Mouse (Mus musculus): ENCODE results near the gene Slc22a4. TPM values are rescaled to one million over a fixed set of nuclear protein-coding genes. Genes with fewer than 3 reads are reported as not detected.

Slc22a4 gene
- polyA plus RNA-seq, 1 experiment from 2014 or later, result 3.4 TPM

DNA sequence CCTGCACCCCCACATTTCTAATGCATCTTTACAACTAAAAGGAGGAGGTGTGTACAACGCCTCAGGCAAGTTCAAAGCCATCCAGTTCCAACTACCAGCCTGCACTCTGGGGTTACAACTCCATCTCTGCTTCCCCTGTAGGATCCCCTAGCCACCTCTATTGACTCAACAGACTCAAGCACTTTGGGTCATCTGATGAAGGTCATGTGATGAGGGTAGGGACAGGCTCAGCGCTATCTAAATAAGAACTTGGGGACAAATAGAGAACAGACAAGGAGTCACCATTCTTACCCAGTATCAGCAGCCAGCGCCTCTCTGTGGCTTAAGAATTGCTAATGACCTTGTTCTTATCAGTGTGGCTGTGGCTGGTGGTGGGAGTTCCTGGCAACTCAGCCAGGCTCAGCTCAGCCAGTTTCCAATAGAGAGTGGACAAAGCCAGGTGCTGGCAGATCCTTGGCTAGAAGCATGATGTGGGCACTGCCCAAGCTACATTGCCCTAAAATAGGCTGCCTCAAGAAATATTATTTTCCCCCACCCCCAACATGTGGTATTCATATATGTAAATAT lies 36.6 kb upstream of the Slc22a4 start:
- H3K9me3 ChIP-seq, result no peaks in the 10 kb centered on the region
- H3K4me3 ChIP-seq, result no peak overlapping the region
- no peaks in the 10 kb centered on the region for H3K36me3 ChIP-seq
- DNase-seq (ENCODE audit: low spot score), result no peak
- peaks cover 58% of the 10 kb centered on the region for H3K27me3 ChIP-seq (ENCODE audit: insufficient read depth, poor library complexity, severe bottlenecking)
- peaks cover 61% of the 10 kb centered on the region for H3K4me1 ChIP-seq
- peak overlapping the region; percentile 44; the same call in 1 of the 2 replicates for H3K27ac ChIP-seq
- 39% methylated on average over 3 of the region's 3 CpGs for WGBS

DNA sequence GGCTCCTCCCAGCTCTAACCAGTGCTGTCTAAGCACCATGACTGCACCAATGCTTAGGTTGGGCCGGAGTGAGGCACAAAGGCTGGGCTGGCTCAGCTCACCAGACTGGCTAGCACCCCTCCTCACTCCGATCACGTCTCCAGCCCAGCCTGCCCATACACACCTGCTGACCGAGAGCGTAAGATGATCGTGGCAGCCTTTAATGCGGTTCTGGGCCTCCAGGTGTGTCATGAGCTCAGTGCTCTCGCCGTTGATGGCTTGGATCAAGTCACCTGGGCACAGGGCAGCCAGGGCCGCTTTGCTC lies 35.5 kb upstream of the Slc22a4 start:
- Histone ChIP-seq H3K4me3 (no peak overlapping the region), H3K4me1 (peaks cover 64% of the 10 kb centered on the region), H3K36me3 (no peaks in the 10 kb centered on the region), H3K9me3 (no peaks in the 10 kb centered on the region), H3K27ac (no peak overlapping the region), H3K27me3 (ENCODE audit: insufficient read depth, poor library complexity, severe bottlenecking) (peaks cover 51% of the 10 kb centered on the region)
- 87% methylated on average over 10 of the region's 10 CpGs for WGBS
- no peak for DNase-seq (ENCODE audit: low spot score)

DNA sequence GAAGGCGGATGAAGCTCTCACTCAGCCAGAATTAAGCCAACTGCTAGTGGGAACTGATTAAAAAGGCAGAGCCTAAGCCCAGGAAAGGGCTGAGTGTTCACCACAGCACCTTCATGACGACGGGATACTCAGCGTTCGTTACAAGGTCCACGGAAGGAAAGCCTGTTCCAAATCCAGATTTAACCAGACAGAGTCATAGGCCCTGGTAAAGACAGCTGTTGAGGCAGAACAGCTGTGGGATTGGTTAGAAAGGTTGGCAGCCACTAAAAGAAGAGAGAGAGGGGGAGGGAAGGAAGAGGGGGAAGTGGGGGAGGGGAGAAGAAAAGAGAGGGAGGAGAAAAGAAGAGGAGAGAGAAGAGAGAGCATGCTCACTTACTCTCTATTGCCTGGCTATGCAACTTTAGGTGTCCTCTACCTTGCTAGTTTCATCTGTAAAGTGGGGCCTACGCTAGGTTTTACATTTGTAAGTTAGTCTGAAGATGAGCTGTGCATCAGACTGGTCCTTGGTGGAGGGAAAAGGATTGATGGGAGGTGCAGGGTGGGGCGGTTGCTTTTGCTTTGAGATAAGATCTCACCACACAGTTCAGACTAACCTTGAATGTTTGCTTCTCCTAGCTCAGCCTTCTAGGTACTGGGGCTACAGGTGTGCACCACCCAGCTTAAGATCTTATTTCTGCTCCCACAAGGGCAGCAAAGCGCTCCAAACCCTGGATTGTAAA lies 35.0 kb upstream of the Slc22a4 start:
- Histone ChIP-seq H3K36me3 (no peaks in the 10 kb centered on the region), H3K9me3 (no peaks in the 10 kb centered on the region), H3K27ac (no peak overlapping the region; the same call in 1 of the 2 replicates), H3K4me1 (peaks cover 64% of the 10 kb centered on the region), H3K4me3 (no peak overlapping the region), H3K27me3 (ENCODE audit: insufficient read depth, poor library complexity, severe bottlenecking) (peaks cover 45% of the 10 kb centered on the region)
- WGBS, result 71% methylated on average over 9 of the region's 9 CpGs
- DNase-seq (ENCODE audit: low spot score), result no peak

DNA sequence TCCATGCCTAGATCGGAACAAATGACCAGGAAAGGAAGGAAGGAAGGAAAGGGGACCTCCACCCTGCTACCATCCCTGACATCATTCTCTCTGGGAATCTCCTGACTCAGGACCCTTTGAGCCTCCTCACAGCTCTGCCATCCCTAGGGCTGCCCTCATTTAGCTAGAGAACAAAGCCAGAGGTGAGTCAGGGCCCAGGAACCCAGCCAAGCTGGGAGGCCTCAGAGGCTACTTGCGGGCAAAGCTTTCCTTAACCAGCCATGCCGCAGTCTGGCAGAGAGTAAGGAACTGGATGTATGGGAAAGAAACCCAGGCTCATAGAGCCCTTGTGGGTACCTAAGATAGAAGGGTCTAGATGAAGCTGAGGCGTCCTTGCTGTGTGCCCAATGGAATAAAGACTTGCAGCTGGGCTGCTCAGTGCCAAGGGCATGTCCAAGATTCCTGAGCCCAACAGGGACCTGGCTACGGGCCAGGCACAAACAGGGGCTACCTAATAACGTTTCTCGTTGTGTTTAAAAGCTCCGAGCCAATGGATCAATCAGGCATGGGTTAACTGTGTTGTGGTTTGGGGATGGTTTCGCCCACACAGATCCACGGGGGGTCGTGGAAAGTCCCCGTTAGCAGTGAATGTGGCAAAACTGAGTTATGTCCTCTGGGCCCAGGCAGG lies 34.3 kb upstream of the Slc22a4 start:
- Histone ChIP-seq H3K4me3 (no peak overlapping the region), H3K36me3 (no peaks in the 10 kb centered on the region), H3K27ac (no peak overlapping the region; the same call in 1 of the 2 replicates), H3K4me1 (peaks cover 64% of the 10 kb centered on the region), H3K27me3 (ENCODE audit: insufficient read depth, poor library complexity, severe bottlenecking) (peaks cover 43% of the 10 kb centered on the region), H3K9me3 (no peaks in the 10 kb centered on the region)
- 82% methylated on average over 12 of the region's 12 CpGs for WGBS
- no peak for DNase-seq (ENCODE audit: low spot score)

DNA sequence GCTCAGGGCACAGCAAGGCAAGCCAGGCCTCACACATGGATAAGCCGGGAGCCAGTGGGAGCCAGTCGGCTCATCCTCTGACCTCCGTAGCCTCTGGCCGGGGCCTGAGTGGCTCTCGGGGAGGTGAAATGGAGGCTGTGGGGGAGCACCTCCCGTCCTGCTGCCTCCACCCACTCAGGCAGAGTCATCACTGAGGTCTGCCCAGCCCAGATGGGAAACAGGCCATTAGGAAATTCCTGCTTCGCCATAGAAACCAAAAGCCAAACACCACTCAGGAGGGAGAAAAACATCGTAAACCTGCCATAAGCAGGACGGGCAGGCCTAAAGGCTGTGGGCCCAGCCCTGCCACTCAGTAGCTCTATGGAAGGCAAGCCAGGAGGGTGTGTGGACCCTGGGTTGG lies 32.4 kb upstream of the Slc22a4 start:
- Histone ChIP-seq H3K27ac (peak overlapping the region; percentile 56; the same call in 1 of the 2 replicates), H3K4me3 (no peak overlapping the region), H3K9me3 (no peaks in the 10 kb centered on the region), H3K27me3 (ENCODE audit: insufficient read depth, poor library complexity, severe bottlenecking) (peaks cover 46% of the 10 kb centered on the region; the same call in 1 of the 2 replicates), H3K36me3 (no peaks in the 10 kb centered on the region), H3K4me1 (peaks cover 61% of the 10 kb centered on the region)
- DNase-seq (ENCODE audit: low spot score), result no peak
- 32% methylated on average over 9 of the region's 9 CpGs for WGBS

DNA sequence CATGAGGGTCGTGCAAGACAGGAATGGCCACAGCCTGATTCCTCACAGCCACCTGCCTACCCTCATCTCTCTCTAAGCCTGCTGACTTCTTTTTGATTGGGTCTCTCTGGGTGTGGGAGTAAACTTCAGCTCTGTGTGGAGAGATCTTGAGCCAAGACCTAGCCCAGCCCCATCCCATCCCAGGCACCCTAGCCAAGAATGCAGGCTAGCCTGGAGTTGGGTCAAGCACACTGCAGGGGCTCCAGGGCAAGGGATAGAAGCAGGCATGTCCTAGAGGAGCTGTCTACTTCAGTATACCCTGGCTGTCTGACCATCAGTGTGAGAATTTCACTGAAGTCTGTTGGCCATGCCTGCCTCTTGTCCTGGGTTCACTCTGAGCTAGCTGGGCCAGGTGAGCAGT lies 31.6 kb upstream of the Slc22a4 start:
- Histone ChIP-seq H3K9me3 (no peaks in the 10 kb centered on the region), H3K27me3 (ENCODE audit: insufficient read depth, poor library complexity, severe bottlenecking) (peaks cover 49% of the 10 kb centered on the region; the same call in 1 of the 2 replicates), H3K36me3 (no peaks in the 10 kb centered on the region), H3K27ac (0 out of 2 replicates have a peak overlapping the region, but pooled peaks have one; percentile 56), H3K4me3 (no peak overlapping the region), H3K4me1 (peaks cover 58% of the 10 kb centered on the region)
- DNase-seq (ENCODE audit: low spot score), result no peak
- 41% methylated on average over 1 of the region's 1 CpGs for WGBS

DNA sequence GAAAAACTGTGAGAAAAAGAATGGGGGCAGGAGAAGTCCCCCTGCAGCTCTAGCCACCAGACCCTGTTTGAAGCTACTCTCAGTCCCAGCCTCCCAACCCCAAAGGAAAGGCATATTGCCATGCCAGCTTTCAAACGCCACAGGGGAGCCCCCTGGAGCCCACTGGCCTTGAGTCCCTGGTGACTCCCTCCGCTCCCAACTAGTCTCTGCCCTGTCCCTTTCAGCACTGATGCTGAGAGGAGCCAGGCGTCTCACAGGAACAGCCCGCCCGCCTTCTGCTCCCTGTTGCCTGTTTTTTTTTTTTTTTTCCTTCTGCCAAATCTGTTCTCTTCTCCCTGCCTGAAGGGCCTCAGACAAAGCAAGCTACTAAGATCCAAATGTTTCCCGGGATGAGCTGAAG lies 30.8 kb upstream of the Slc22a4 start:
- H3K36me3 ChIP-seq, result no peaks in the 10 kb centered on the region
- peak overlapping the region; percentile 38; the same call in 1 of the 2 replicates for H3K27ac ChIP-seq
- H3K27me3 ChIP-seq (ENCODE audit: insufficient read depth, poor library complexity, severe bottlenecking), result peaks cover 46% of the 10 kb centered on the region; the same call in 1 of the 2 replicates
- DNase-seq (ENCODE audit: low spot score), result no peak
- H3K4me1 ChIP-seq, result peaks cover 53% of the 10 kb centered on the region
- 6% methylated on average over 6 of the region's 6 CpGs for WGBS
- no peak overlapping the region for H3K4me3 ChIP-seq
- H3K9me3 ChIP-seq, result no peaks in the 10 kb centered on the region

DNA sequence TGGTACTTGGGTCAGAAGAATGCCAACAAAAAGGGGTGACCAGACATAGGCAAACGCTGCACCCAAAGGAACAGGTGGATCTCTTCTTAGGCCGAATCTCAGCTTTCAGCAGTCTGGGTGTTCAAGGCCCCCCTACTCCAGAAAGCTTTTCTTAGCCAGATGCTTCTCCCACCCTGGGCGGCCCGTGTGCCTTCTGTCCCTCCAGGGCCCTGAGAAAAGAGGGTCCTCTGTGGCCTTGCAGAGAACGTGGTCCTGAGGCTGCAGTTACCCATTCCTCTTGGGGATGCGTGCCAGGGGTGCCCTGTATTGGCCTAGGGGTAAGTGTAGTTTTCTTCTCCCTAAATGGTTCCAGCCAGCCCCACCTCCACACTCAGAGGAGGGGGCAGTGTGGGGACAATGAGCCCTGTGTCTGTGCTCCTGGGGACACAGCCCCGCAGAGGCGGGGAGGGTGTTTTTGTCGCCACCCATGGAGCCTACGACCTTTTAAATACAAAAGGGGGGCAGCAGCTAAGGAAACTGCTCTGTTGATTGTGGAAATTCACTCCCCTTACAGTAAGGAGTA lies 30.2 kb upstream of the Slc22a4 start:
- Histone ChIP-seq H3K36me3 (no peaks in the 10 kb centered on the region), H3K4me3 (no peak overlapping the region), H3K4me1 (peaks cover 55% of the 10 kb centered on the region), H3K27ac (peak overlapping the region; percentile 38), H3K27me3 (ENCODE audit: insufficient read depth, poor library complexity, severe bottlenecking) (peaks cover 41% of the 10 kb centered on the region; the same call in 1 of the 2 replicates), H3K9me3 (no peaks in the 10 kb centered on the region)
- 45% methylated on average over 10 of the region's 10 CpGs for WGBS
- DNase-seq (ENCODE audit: low spot score), result no peak

DNA sequence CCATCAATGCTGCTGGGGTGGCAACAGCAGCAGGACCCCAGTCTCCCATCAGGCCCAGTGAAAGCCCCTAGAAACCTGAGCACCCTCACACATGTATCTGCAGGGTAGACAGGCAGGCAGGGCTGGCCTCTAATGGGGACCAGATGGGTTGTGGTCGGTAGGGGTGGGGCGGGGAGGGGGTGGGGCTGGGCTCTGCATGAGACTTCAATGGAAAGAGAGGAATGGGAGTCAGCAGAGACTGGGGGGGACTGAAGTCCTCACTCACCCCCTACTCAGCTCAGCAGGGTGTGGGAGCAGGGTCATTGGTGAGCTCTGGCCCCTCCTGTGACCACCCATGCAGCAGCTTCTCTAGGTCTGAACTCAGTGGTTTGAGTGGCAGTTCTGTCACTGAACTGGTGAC lies 29.5 kb upstream of the Slc22a4 start:
- 0 out of 2 replicates have a peak overlapping the region, but pooled peaks have one; percentile 17 for H3K27ac ChIP-seq
- 23% methylated on average over 2 of the region's 2 CpGs for WGBS
- H3K36me3 ChIP-seq, result no peaks in the 10 kb centered on the region

DNA sequence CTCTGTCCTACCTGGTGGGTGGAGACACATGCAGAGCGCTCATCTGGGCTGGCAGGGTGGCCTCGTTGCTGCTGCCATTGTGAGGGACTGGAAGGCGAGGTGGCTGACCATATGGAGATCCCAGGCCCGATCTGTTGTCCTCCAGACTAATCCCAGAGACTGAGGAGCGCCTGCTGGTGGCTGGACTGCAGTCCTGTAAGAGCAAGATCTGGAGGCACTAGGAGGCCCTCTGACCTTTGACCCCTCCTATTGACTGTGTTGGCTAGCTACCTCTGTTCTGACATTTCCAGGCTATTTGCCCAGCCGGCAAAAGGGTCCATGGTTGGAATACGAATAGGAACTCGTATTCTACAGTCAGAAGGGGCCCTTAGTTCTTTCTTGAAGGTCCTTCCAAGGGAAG lies 28.2 kb upstream of the Slc22a4 start:
- peaks cover 35% of the 10 kb centered on the region; the same call in 1 of the 2 replicates for H3K27me3 ChIP-seq (ENCODE audit: insufficient read depth, poor library complexity, severe bottlenecking)
- no peaks in the 10 kb centered on the region for H3K9me3 ChIP-seq
- 58% methylated on average over 8 of the region's 8 CpGs for WGBS
- no peak overlapping the region for H3K4me3 ChIP-seq
- 0 out of 2 replicates have a peak overlapping the region, but pooled peaks have one; percentile 17 for H3K27ac ChIP-seq
- H3K36me3 ChIP-seq, result no peaks in the 10 kb centered on the region
- no peak for DNase-seq (ENCODE audit: low spot score)
- peaks cover 44% of the 10 kb centered on the region for H3K4me1 ChIP-seq

More for the DNA sequence above, 29.5 kb upstream of the Slc22a4 start:
- Histone ChIP-seq H3K27me3 (ENCODE audit: insufficient read depth, poor library complexity, severe bottlenecking) (peaks cover 41% of the 10 kb centered on the region; the same call in 1 of the 2 replicates), H3K9me3 (no peaks in the 10 kb centered on the region), H3K4me3 (no peak overlapping the region), H3K4me1 (peaks cover 53% of the 10 kb centered on the region)
- DNase-seq (ENCODE audit: low spot score), result no peak

DNA sequence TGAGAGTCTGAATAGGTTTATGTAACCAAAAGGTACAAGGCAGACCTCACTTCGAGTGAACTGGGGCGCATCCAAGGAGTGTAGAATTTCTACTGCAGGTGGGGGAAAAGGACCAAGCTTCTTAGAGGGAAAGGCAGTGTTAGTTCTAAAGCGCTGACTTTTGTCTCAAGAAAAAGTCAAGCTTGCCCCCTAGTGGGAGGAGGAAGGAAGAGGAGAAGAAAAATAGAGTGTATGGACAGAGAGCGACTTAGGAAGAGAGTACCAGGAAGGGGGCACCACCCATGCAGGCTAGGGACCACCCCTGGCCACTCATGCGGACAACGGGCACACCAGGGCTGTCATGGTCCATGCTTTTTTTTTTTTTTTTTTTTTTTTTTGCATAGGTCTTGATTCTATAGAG lies 26.4 kb upstream of the Slc22a4 start:
- no peaks in the 10 kb centered on the region for H3K9me3 ChIP-seq
- WGBS, result 39% methylated on average over 6 of the region's 6 CpGs
- peaks cover 21% of the 10 kb centered on the region; the same call in 1 of the 2 replicates for H3K27me3 ChIP-seq (ENCODE audit: insufficient read depth, poor library complexity, severe bottlenecking)
- no peak overlapping the region for H3K4me3 ChIP-seq
- H3K36me3 ChIP-seq, result no peaks in the 10 kb centered on the region
- no peak overlapping the region for H3K27ac ChIP-seq
- no peak for DNase-seq (ENCODE audit: low spot score)
- H3K4me1 ChIP-seq, result peaks cover 31% of the 10 kb centered on the region

DNA sequence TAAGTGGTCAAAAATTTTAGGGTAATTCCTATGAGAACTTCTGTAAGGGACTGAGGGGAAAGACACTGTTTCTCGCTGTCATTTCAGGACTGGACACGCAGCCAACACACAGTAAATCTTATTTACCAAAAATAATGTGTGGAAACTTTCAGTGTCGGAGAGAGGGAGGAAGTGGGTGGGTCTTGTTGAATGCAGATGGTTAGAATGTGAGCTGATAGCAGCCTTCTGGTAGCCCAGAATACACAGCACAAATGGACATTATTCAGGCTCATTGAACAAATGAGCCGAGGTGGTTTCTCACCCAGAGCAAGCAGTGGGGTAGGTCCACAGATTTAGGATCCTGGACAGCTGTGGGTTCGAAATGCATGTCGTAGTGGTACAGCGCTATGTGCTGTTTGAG lies 25.2 kb upstream of the Slc22a4 start:
- H3K4me1 ChIP-seq, result peaks cover 19% of the 10 kb centered on the region
- WGBS, result 78% methylated on average over 7 of the region's 7 CpGs
- no peak overlapping the region for H3K27ac ChIP-seq
- no peak overlapping the region for H3K4me3 ChIP-seq
- H3K27me3 ChIP-seq (ENCODE audit: insufficient read depth, poor library complexity, severe bottlenecking), result peaks cover 21% of the 10 kb centered on the region; the same call in 1 of the 2 replicates
- no peaks in the 10 kb centered on the region for H3K36me3 ChIP-seq
- DNase-seq (ENCODE audit: low spot score), result no peak
- no peaks in the 10 kb centered on the region for H3K9me3 ChIP-seq

DNA sequence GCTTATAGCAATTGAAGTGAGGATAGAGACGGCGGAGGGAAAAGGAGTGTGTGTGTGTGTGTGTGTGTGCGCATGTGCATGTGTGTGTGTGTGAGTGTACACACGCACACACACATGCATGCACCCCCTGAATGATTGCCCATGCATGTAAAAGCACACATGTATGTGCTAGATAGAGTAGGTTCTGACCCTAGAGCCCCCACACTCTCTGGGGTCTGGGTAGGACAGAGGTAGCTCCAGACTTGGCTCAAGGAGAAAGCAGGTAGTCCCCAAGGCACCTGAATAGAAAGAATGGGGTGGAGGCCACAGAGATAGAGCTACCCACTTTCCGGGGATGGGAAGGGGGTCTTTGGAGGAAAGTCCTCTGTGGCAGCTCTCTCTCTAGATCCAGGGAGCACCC lies 24.2 kb upstream of the Slc22a4 start:
- H3K36me3 ChIP-seq, result no peaks in the 10 kb centered on the region
- no peak for DNase-seq (ENCODE audit: low spot score)
- no peak overlapping the region for H3K27ac ChIP-seq
- H3K9me3 ChIP-seq, result no peaks in the 10 kb centered on the region
- 87% methylated on average over 5 of the region's 5 CpGs for WGBS
- H3K4me3 ChIP-seq, result no peak overlapping the region
- peaks cover 9% of the 10 kb centered on the region; the same call in 1 of the 2 replicates for H3K4me1 ChIP-seq
- peaks cover 17% of the 10 kb centered on the region; the same call in 1 of the 2 replicates for H3K27me3 ChIP-seq (ENCODE audit: insufficient read depth, poor library complexity, severe bottlenecking)
